Mouse (Mus musculus): ENCODE data around the gene Mdk.

The Mdk gene

GRCm38 (mm10) chr2:91904618-91905307 is 27.3 kb downstream of the Mdk start:
- no peak for DNase-seq

- no peak for DNase-seq
These were observed 28.7 kb downstream of the Mdk start for GRCm38 (mm10) chr2:91903171-91903925.

GRCm38 (mm10) chr2:91902336-91902735 is 29.8 kb downstream of the Mdk start:
- no peak for DNase-seq

GRCm38 (mm10) chr2:91900431-91900830 is 31.7 kb downstream of the Mdk start:
- DNase-seq: no peak

DNA sequence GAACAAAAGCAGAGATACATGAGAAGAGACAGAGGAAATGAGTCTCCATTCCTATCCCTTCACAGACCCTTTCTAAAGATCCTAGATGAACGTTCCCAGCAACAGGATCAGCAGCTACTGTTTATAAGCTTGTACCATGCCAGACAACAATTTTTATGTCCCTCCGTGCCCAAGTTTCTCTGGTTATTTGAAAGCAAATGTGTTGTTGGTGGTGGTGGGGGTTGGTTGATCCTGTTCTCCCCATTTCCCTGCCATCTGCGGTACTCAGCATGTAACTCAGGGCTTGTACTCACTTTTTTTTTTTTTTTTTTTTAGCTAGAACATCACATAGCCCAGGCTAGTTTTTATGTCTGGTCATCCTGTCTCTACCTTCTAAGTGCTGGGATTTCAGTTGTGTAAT is 33.0 kb downstream of the Mdk start:
- DNase-seq: no peak

- DNase-seq: no peak
These were observed 34.1 kb downstream of the Mdk start for GRCm38 (mm10) chr2:91897968-91898367.

DNA sequence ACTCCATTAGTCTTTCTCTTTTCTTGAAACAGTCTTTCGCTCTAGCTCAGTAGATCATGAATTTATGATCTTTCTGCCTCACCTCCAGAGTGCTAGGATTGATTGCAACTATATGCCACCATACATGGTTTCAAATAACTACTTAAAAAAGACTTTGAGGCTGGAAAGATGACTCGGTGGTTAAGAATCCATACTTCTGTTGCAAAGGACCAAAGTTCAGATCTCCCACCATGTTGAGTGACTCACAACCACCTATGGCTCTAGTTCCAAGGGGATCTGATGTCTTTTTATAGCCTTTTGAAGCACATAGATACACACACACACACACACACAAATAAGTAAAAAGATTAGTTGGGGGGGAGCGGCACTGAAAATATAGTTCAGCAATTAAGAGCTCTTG is 36.7 kb downstream of the Mdk start:
- DNase-seq: no peak

GRCm38 (mm10) chr2:91894716-91895115 is 37.4 kb downstream of the Mdk start:
- no peak for DNase-seq

- DNase-seq: no peak
These were observed 47.5 kb downstream of the Mdk start for GRCm38 (mm10) chr2:91884616-91885015.

GRCm38 (mm10) chr2:91883961-91884360 is 48.1 kb downstream of the Mdk start:
- DNase-seq: no peak
